Mouse (Mus musculus) intestine, embryonic 14.5 days (tissue): ENCODE data around the gene Rhbdf2. TPM values are rescaled to one million over a fixed set of nuclear protein-coding genes. Genes with fewer than 3 reads are reported as not detected.
"Not testable (repeated sequence)": the region's sequence is repeated elsewhere in the genome, so short reads cannot be mapped to it uniquely, and the experiment has no call there.

Source experiments
- ATAC-seq: fragments of 200-750 bp; cut with Nextera tagmentation; replicated peaks from 2 replicates; pipeline ENCODE4 v1.8.0; 2017; ENCODE audit warnings: low read depth, moderate number of reproducible peaks, moderate TSS enrichment, moderate library complexity; ENCODE audit not compliant: low FRiP score, low TSS enrichment
- DNase-seq: peaks from one replicate; pipeline ENCODE4 v3.0.0-alpha.2; 2018; ENCODE audit warnings: low spot score
- H3K27ac ChIP-seq: fragments of 300-500 bp; sonication (generic); 2 replicates; pipeline ENCODE4 v1.5.1; 2014; ENCODE audit warnings: low read depth, mild to moderate bottlenecking, control low read depth
- H3K27me3 ChIP-seq: fragments of 300-500 bp; sonication (generic); replicated peaks from 2 replicates; pipeline ENCODE4 v1.6.1; 2014; ENCODE audit warnings: low read length, control low read depth; ENCODE audit not compliant: control insufficient read depth, insufficient read depth
- H3K36me3 ChIP-seq: fragments of 300-500 bp; sonication (generic); 2 replicates; pipeline ENCODE4 v1.6.1; 2014; ENCODE audit warnings: low read length, control low read depth; ENCODE audit not compliant: control insufficient read depth, insufficient read depth
- H3K4me1 ChIP-seq: fragments of 300-500 bp; sonication (generic); replicated peaks from 2 replicates; pipeline ENCODE4 v1.6.1; 2014; ENCODE audit warnings: low read length, control low read depth, mixed read lengths; ENCODE audit not compliant: control insufficient read depth, insufficient read depth
- H3K4me2 ChIP-seq: fragments of 300-500 bp; sonication (generic); 2 replicates; pipeline ENCODE4 v1.6.1; 2014; ENCODE audit warnings: low read length
- H3K4me3 ChIP-seq: fragments of 300-500 bp; sonication (generic); 2 replicates; pipeline ENCODE4 v1.5.1; 2014; ENCODE audit warnings: low read depth, low read length, control low read depth, mixed read lengths
- H3K9ac ChIP-seq: fragments of 300-500 bp; sonication (generic); 2 replicates; pipeline ENCODE4 v1.6.1; 2014; ENCODE audit warnings: mild to moderate bottlenecking, low read length
- H3K9me3 ChIP-seq: fragments of 300-500 bp; sonication (generic); 2 replicates; pipeline ENCODE4 v1.6.1; 2016; ENCODE audit warnings: low read length, control low read depth; ENCODE audit not compliant: control insufficient read depth
- WGBS: fragments of 180-500 bp; shearing (Covaris S2); extraction: QIAGEN DNeasy Blood & Tissue Kit; methylation state at CpG from one replicate; pipeline ENCODE4 v1.1.7; 2014; 5-methylcytosine and 5-hydroxymethylcytosine counted together
- polyA plus RNA-seq: library from polyadenylated mRNA; unstranded; fragments of >200 nt; fragmentation: Nextera tagmentation; extraction: Ambion mirVana; gene quantifications from 2 replicates; pipeline ENCODE4 v1.2.1, GENCODE M21; 2014

Gene Rhbdf2
- polyA plus RNA-seq, 1 experiment from 2014 or later, result 5.7 TPM

DNA sequence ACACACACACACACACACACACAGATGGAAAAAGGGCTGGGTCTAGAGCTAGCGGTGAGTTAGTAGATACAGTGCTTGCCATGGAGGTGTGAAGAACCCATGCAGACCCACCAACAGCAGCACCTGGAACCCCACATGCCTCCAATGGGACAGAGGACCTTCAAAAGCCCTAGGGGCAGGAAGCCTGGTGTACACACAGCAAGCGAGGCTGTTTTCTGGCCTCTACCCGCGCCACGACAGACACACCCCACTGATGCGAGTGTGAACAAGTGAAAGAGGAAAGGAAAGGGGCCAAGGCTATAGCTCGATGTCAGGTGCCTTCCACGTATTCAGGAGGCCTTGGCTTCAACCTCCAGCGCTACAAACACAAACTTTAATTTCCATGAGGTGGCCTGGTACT, 14.9 kb downstream of the Rhbdf2 start:
- 89% methylated on average over 9 of the region's 9 CpGs for WGBS
- Histone ChIP-seq H3K4me1 (peaks cover 6% of the 10 kb centered on the region), H3K9me3 (no peaks in the 10 kb centered on the region), H3K27me3 (no peaks in the 10 kb centered on the region), H3K4me3 (no peak overlapping the region), H3K4me2 (no peak overlapping the region), H3K36me3 (peaks cover 7% of the 10 kb centered on the region; the same call in 1 of the 2 replicates), H3K27ac (no peak overlapping the region), H3K9ac (no peak overlapping the region)
- no peak for ATAC-seq
- no peak for DNase-seq

GRCm38 (mm10) chr11:116611168-116611567, 15.7 kb downstream of the Rhbdf2 start:
- 87% methylated on average over 9 of the region's 9 CpGs for WGBS
- DNase-seq, H3K4me3 ChIP-seq, H3K36me3 ChIP-seq, H3K9ac ChIP-seq, H3K27ac ChIP-seq, H3K27me3 ChIP-seq, H3K4me1 ChIP-seq, H3K9me3 ChIP-seq, ATAC-seq, H3K4me2 ChIP-seq: not testable (repeated sequence)

GRCm38 (mm10) chr11:116609965-116610630, 16.7 kb downstream of the Rhbdf2 start:
- H3K4me3 ChIP-seq, result no peak overlapping the region
- no peaks in the 10 kb centered on the region for H3K27me3 ChIP-seq
- no peak overlapping the region for H3K27ac ChIP-seq
- H3K4me1 ChIP-seq, result no peaks in the 10 kb centered on the region
- H3K4me2 ChIP-seq, result no peak overlapping the region
- H3K9me3 ChIP-seq, result no peaks in the 10 kb centered on the region
- no peak overlapping the region for H3K9ac ChIP-seq
- DNase-seq (no peak), ATAC-seq (no peak)
- WGBS, result 77% methylated on average over 15 of the region's 15 CpGs
- peaks cover 12% of the 10 kb centered on the region for H3K36me3 ChIP-seq

DNA sequence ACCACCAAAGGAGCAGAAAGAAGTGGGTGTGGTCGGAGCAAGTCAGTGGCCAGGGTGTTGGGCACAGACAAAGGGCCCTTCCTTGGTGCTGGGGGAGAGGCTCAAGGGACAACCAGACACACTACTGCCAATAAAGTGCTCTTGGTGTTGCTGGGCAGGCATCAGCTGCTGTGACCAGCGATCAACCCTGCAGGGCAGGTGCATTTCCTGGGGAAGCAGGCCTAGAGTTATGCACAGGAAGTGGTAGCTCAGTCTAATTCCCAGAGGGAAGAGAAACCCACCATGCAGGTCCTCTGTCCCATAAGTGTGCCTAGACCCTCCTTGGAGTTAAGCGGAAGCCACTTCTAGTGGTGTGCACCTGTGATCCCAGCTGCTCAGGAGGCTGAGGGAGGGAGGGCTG, 19.1 kb downstream of the Rhbdf2 start:
- WGBS, result 91% methylated on average over 3 of the region's 3 CpGs
- no peak overlapping the region for H3K4me3 ChIP-seq
- H3K27ac ChIP-seq, result no peak overlapping the region
- H3K4me2 ChIP-seq, result no peak overlapping the region
- peaks cover 14% of the 10 kb centered on the region for H3K36me3 ChIP-seq
- ATAC-seq, result no peak
- no peak overlapping the region for H3K9ac ChIP-seq
- H3K9me3 ChIP-seq, result no peaks in the 10 kb centered on the region
- H3K4me1 ChIP-seq, result no peaks in the 10 kb centered on the region
- no peak for DNase-seq
- H3K27me3 ChIP-seq, result no peaks in the 10 kb centered on the region

DNA sequence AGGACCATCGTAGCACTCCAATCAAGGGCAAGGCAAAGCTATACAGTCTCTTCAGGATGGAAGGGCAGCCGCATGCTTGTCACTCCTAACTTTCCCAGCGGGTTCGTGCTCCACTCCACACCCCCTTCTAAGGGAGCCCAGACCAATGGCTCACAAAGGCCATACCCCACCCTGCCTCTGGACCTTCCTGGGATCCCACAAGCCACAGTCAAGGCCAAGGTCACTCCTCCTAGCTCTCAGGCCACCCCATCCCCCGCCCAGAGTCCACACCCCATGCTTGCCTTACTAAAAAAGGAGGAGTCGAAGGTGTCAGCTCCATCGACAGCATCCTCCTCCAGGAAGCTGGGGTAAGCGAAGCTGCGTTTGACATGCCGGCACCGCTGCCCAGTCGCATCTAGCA, 22.7 kb downstream of the Rhbdf2 start:
- no peak overlapping the region for H3K4me3 ChIP-seq
- H3K4me2 ChIP-seq, result no peak overlapping the region
- peaks cover 14% of the 10 kb centered on the region for H3K36me3 ChIP-seq
- H3K9me3 ChIP-seq, result no peaks in the 10 kb centered on the region
- WGBS, result 88% methylated on average over 12 of the region's 12 CpGs
- DNase-seq (no peak), ATAC-seq (no peak)
- no peak overlapping the region for H3K27ac ChIP-seq
- no peaks in the 10 kb centered on the region for H3K27me3 ChIP-seq
- H3K4me1 ChIP-seq, result no peaks in the 10 kb centered on the region
- no peak overlapping the region for H3K9ac ChIP-seq

DNA sequence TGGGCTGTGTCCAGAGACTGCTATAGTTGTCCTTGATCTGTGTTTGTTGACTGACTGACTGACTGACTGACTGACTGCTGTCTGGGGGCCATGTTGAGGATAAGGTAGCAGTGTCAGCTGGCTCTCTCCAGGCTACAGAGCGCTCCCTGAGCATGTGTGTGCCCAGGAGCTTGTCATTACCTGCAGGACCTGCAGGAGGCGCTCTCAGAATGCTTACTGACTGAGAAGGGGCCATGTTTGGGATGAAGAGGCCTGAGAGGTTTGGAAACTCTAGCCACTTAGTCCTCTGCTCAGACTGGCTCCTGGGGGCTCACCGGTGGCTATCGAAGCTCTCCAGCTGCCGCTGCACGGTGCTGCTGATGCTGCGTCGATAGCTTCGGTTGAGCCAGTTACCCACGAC, 23.5 kb downstream of the Rhbdf2 start:
- DNase-seq, result no peak
- H3K4me1 ChIP-seq, result no peaks in the 10 kb centered on the region
- H3K4me2 ChIP-seq, result no peak overlapping the region
- no peak overlapping the region for H3K4me3 ChIP-seq
- no peak overlapping the region for H3K27ac ChIP-seq
- no peak for ATAC-seq
- H3K9ac ChIP-seq, result no peak overlapping the region
- WGBS, result 91% methylated on average over 10 of the region's 10 CpGs
- no peaks in the 10 kb centered on the region for H3K27me3 ChIP-seq
- peaks cover 15% of the 10 kb centered on the region for H3K36me3 ChIP-seq
- no peaks in the 10 kb centered on the region for H3K9me3 ChIP-seq

DNA sequence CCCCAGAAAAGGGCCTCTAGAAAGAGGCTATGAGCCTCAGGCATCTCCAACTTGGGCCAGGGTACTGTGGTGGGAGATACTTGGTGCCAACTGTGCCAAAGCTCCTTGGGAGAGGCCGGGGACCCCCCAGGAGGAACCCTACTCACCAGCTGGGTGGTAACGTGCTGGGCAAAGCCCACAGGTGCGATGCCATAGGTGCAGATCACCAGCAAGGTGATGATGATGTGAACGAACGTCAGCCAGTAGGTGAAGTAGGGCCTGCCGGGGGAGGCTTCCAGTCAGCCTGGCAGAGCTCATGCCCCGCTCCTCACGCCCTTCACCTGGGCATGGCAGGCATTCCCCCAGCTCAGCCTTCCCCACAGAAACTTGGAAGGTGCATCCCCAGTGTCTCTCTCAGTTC, 24.8 kb downstream of the Rhbdf2 start:
- H3K4me1 ChIP-seq, result no peaks in the 10 kb centered on the region
- no peak overlapping the region for H3K4me3 ChIP-seq
- H3K27me3 ChIP-seq, result no peaks in the 10 kb centered on the region
- 80% methylated on average over 8 of the region's 8 CpGs for WGBS
- H3K27ac ChIP-seq, result no peak overlapping the region
- no peak overlapping the region for H3K9ac ChIP-seq
- DNase-seq (no peak), ATAC-seq (no peak)
- no peak overlapping the region for H3K4me2 ChIP-seq
- no peaks in the 10 kb centered on the region for H3K9me3 ChIP-seq
- H3K36me3 ChIP-seq, result peaks cover 19% of the 10 kb centered on the region

GRCm38 (mm10) chr11:116601166-116601565, 25.7 kb downstream of the Rhbdf2 start:
- no peaks in the 10 kb centered on the region for H3K9me3 ChIP-seq
- H3K4me3 ChIP-seq, result no peak overlapping the region
- no peak overlapping the region for H3K4me2 ChIP-seq
- WGBS, result 96% methylated on average over 8 of the region's 8 CpGs
- H3K4me1 ChIP-seq, result no peaks in the 10 kb centered on the region
- peaks cover 16% of the 10 kb centered on the region for H3K36me3 ChIP-seq
- DNase-seq (no peak), ATAC-seq (no peak)
- H3K9ac ChIP-seq, result no peak overlapping the region
- no peaks in the 10 kb centered on the region for H3K27me3 ChIP-seq
- H3K27ac ChIP-seq, result no peak overlapping the region

DNA sequence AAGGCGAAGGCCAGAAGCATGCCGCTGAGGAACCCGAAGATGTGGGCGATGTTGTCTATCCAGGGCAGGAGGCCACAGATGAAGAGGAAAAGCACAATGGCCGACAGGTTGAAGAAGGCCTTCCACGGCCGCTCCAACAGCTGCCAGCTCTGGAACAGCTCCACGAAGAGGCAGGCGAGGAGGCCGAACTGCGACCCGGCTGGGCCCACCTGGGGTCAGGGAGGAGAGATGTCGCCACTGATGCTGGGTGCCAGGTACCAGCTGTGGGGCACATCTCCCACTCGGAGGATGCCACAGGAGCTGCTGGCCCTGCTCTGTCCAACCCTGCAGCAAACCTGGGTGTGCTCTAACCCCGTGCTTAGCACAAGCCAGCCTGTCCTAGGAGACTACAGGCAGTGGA, 27.6 kb downstream of the Rhbdf2 start:
- Histone ChIP-seq H3K36me3 (peaks cover 10% of the 10 kb centered on the region), H3K4me1 (no peaks in the 10 kb centered on the region), H3K27ac (no peak overlapping the region), H3K4me3 (no peak overlapping the region), H3K27me3 (no peaks in the 10 kb centered on the region), H3K9me3 (no peaks in the 10 kb centered on the region), H3K9ac (no peak overlapping the region), H3K4me2 (no peak overlapping the region)
- 91% methylated on average over 15 of the region's 15 CpGs for WGBS
- ATAC-seq (no peak), DNase-seq (no peak)
